Mouse (Mus musculus) midbrain, embryonic 13.5 days (tissue): Measurements from ENCODE around the gene Rtp4. TPM values are rescaled to one million over a fixed set of nuclear protein-coding genes. Genes with fewer than 3 reads are reported as not detected.
A peak's percentile ranks its signal among the peaks of the same experiment; 100 is the strongest.

Experiments
- ATAC-seq: fragments of 200-750 bp; cut with Nextera tagmentation; 2 replicates; pipeline ENCODE4 v1.8.0; 2017; ENCODE audit warnings: mild to moderate bottlenecking, moderate TSS enrichment, moderate library complexity
- H3K27ac ChIP-seq: fragments of 300-500 bp; sonication (generic); 2 replicates; pipeline ENCODE4 v1.5.1; 2015; ENCODE audit warnings: inconsistent platforms, mild to moderate bottlenecking, moderate library complexity
- H3K27me3 ChIP-seq: fragments of 300-500 bp; sonication (generic); 2 replicates; pipeline ENCODE4 v1.6.1; 2015; ENCODE audit warnings: mild to moderate bottlenecking, inconsistent platforms
- H3K36me3 ChIP-seq: fragments of 300-500 bp; sonication (generic); 2 replicates; pipeline ENCODE4 v1.6.1; 2015; ENCODE audit warnings: mild to moderate bottlenecking, inconsistent platforms
- H3K4me1 ChIP-seq: fragments of 300-500 bp; sonication (generic); replicated peaks from 2 replicates; pipeline ENCODE4 v1.6.1; 2015; ENCODE audit warnings: inconsistent platforms
- H3K4me2 ChIP-seq: fragments of 300-500 bp; sonication (generic); replicated peaks from 2 replicates; pipeline ENCODE4 v1.6.1; 2015; ENCODE audit warnings: moderate library complexity, mild to moderate bottlenecking, inconsistent platforms
- H3K4me3 ChIP-seq: fragments of 300-500 bp; sonication (generic); replicated peaks from 2 replicates; pipeline ENCODE4 v1.5.1; 2015; ENCODE audit warnings: mild to moderate bottlenecking, inconsistent platforms
- H3K9ac ChIP-seq: fragments of 300-500 bp; sonication (generic); replicated peaks from 2 replicates; pipeline ENCODE4 v1.6.1; 2015; ENCODE audit warnings: mild to moderate bottlenecking, inconsistent platforms
- H3K9me3 ChIP-seq: fragments of 300-500 bp; sonication (generic); 2 replicates; pipeline ENCODE4 v1.6.1; 2016; ENCODE audit warnings: mild to moderate bottlenecking, inconsistent platforms
- WGBS: fragments of 180-500 bp; shearing (Covaris S2); methylation state at CpG from one replicate; pipeline ENCODE4 v1.1.7; 2015; 5-methylcytosine and 5-hydroxymethylcytosine counted together
- polyA plus RNA-seq: library from polyadenylated mRNA; unstranded; fragments of >200 nt; fragmentation: Nextera tagmentation; extraction: Ambion mirVana; gene quantifications from 2 replicates; pipeline ENCODE4 v1.2.1, GENCODE M21; 2015

Gene Rtp4
- polyA plus RNA-seq, 1 experiment from 2014 or later: 3.4 TPM

GRCm38 (mm10) chr16:23550346-23550980, 30.4 kb downstream of the Rtp4 start:
- peak; percentile 76 for ATAC-seq
- 42% methylated on average over 8 of the region's 8 CpGs for WGBS
- H3K27ac ChIP-seq: no peak overlapping the region
- H3K27me3 ChIP-seq: no peaks in the 10 kb centered on the region
- H3K9me3 ChIP-seq: no peaks in the 10 kb centered on the region
- no peak overlapping the region for H3K4me2 ChIP-seq
- no peaks in the 10 kb centered on the region for H3K36me3 ChIP-seq
- H3K4me3 ChIP-seq: no peak overlapping the region
- H3K9ac ChIP-seq: no peak overlapping the region
- H3K4me1 ChIP-seq: 0 out of 2 replicates have a peak, but pooled peaks cover 3% of the 10 kb centered on the region

GRCm38 (mm10) chr16:23550981-23551582, 31.0 kb downstream of the Rtp4 start:
- no peaks in the 10 kb centered on the region for H3K36me3 ChIP-seq
- no peaks in the 10 kb centered on the region for H3K27me3 ChIP-seq
- no peak overlapping the region for H3K4me3 ChIP-seq
- H3K4me1 ChIP-seq: 0 out of 2 replicates have a peak, but pooled peaks cover 3% of the 10 kb centered on the region
- H3K27ac ChIP-seq: no peak overlapping the region
- no peak overlapping the region for H3K4me2 ChIP-seq
- 82% methylated on average over 18 of the region's 18 CpGs for WGBS
- no peaks in the 10 kb centered on the region for H3K9me3 ChIP-seq
- peak; percentile 59 for ATAC-seq
- no peak overlapping the region for H3K9ac ChIP-seq

DNA sequence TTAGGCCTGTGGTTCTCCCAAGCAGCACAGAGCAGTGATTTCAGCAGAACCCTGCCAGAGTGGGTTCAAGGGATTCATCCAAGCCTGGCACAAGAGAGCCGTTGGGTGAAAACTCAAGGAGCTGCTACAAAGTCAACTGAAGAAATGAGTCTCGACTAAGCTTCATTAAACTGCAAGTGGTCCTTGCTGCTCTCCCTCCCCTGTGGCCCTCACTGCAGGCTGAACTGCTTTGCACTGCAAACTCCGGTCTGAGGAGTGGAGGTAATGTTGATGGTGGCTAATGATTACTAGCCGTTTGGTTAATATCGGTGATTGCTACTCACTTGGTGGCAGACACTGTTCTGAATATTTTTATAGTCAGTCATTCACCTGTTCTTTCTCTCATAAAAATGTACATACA, 34.6 kb downstream of the Rtp4 start:
- H3K4me3 ChIP-seq: no peak overlapping the region
- no peak overlapping the region for H3K4me2 ChIP-seq
- no peak overlapping the region for H3K27ac ChIP-seq
- ATAC-seq: no peak
- H3K9me3 ChIP-seq: no peaks in the 10 kb centered on the region
- H3K36me3 ChIP-seq: no peaks in the 10 kb centered on the region
- H3K27me3 ChIP-seq: no peaks in the 10 kb centered on the region
- 0 out of 2 replicates have a peak, but pooled peaks cover 3% of the 10 kb centered on the region for H3K4me1 ChIP-seq
- H3K9ac ChIP-seq: no peak overlapping the region
- WGBS: 87% methylated on average over 5 of the region's 5 CpGs

- Histone ChIP-seq H3K4me2 (no peak overlapping the region), H3K9me3 (no peaks in the 10 kb centered on the region), H3K27ac (no peak overlapping the region), H3K27me3 (no peaks in the 10 kb centered on the region), H3K4me3 (no peak overlapping the region), H3K9ac (no peak overlapping the region), H3K36me3 (no peaks in the 10 kb centered on the region), H3K4me1 (no peaks in the 10 kb centered on the region)
- ATAC-seq: no peak
- 91% methylated on average over 5 of the region's 5 CpGs for WGBS
Observed at GRCm38 (mm10) chr16:23557195-23557594, 37.1 kb downstream of the Rtp4 start.

DNA sequence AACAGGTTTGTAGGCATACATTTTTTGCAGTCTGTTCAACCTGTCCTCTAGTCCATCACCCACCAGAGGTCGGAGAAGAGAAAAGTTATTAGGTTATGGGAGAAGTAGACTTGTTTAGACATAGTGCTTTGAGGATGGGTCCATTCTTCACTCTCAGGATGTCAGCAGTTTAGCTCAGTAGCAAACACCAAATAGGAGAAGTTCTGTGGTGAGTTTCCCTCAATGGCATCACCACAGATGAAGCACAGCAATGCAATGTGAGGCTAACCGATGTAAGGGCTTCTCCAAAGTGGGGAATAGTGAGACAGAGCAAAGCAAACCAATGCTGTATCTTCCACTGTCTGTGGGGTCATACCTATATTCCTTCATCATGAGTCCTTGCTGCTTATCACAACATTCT, 37.6 kb downstream of the Rtp4 start:
- no peak overlapping the region for H3K9ac ChIP-seq
- no peaks in the 10 kb centered on the region for H3K4me1 ChIP-seq
- no peaks in the 10 kb centered on the region for H3K27me3 ChIP-seq
- no peaks in the 10 kb centered on the region for H3K36me3 ChIP-seq
- H3K27ac ChIP-seq: no peak overlapping the region
- no peak for ATAC-seq
- H3K9me3 ChIP-seq: no peaks in the 10 kb centered on the region
- H3K4me3 ChIP-seq: no peak overlapping the region
- 91% methylated on average over 2 of the region's 2 CpGs for WGBS
- no peak overlapping the region for H3K4me2 ChIP-seq

GRCm38 (mm10) chr16:23568369-23568958, 48.4 kb downstream of the Rtp4 start:
- Histone ChIP-seq H3K27ac (no peak overlapping the region), H3K36me3 (no peaks in the 10 kb centered on the region), H3K4me1 (no peaks in the 10 kb centered on the region), H3K4me2 (no peak overlapping the region), H3K9me3 (no peaks in the 10 kb centered on the region), H3K27me3 (no peaks in the 10 kb centered on the region), H3K9ac (no peak overlapping the region), H3K4me3 (no peak overlapping the region)
- 81% methylated on average over 4 of the region's 4 CpGs for WGBS
- no peak for ATAC-seq

DNA sequence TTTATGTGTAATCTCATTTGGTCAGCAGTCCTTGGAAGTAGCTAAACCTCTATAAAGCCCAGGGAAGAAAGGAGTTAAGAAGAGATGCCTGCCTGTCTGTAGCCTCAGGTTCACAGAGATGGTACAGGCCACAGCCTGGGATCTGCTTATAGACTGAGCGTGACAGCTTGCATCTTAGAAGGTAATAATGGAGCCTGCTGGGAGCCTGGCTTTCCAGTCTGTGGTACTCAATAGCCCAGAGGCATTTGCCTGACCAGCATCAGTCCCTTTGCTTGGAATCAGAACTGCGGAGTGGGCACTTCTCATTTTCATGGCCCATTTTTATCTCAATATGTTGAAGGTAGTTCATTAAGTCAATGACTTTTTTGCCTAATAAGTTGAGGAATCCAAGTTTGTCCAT, 54.5 kb downstream of the Rtp4 start:
- no peak for ATAC-seq
- WGBS: 66% methylated on average over 2 of the region's 2 CpGs
- Histone ChIP-seq H3K27me3 (no peaks in the 10 kb centered on the region), H3K36me3 (no peaks in the 10 kb centered on the region), H3K4me1 (no peaks in the 10 kb centered on the region), H3K9me3 (no peaks in the 10 kb centered on the region), H3K9ac (no peak overlapping the region), H3K27ac (no peak overlapping the region), H3K4me2 (no peak overlapping the region), H3K4me3 (no peak overlapping the region)

DNA sequence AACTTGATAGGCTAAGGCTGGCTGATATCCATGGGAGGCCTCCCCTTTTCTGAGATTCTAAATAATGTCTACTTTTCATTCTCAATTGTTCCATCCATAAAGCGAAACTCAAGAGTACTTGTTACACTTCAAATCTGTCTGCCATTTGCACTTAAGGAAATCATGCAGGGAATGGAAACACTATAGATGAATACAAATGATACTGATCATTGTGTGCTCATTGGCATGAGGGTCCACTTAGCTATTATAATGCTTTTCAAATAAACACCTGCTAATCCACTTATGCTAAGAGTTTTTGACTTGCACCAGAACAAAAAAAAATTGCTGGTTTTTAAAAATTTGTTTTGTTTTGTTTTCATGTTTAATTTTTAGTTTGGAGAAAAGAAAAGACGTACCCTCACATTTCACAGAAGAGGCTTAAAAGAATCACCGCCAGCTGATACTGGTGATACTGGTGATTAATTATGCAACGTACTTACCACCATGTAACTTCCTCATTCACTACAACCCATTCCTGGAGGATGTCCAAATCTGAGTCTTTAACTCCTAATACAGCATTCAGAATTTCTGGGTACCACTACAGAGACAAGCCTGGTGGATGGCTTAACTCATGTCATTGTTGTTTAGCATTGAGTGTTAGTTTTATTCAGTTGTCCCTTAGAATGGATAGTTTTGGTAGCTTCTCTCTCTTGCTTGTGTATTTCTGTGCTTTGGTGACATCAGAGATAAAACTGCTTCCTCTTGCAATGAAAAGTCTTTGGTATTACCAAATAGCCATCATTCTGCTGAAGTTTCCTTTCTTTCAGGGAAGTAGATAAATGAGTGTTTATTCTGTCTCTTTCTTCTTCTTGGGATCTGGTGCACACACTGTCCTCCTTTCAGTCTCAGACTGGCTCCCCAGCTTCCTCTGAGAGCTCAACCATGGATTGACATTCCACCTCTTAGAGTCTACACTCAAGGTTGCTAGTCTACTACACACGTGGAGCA, 71.3 kb downstream of the Rtp4 start:
- Histone ChIP-seq H3K4me2 (no peak overlapping the region), H3K9ac (no peak overlapping the region), H3K27ac (no peak overlapping the region), H3K4me3 (no peak overlapping the region), H3K27me3 (no peaks in the 10 kb centered on the region), H3K4me1 (no peaks in the 10 kb centered on the region), H3K9me3 (peaks cover 5% of the 10 kb centered on the region), H3K36me3 (no peaks in the 10 kb centered on the region)
- ATAC-seq: no peak
- WGBS: 74% methylated on average over 5 of the region's 5 CpGs

- no peak overlapping the region for H3K9ac ChIP-seq
- ATAC-seq: no peak
- no peaks in the 10 kb centered on the region for H3K27me3 ChIP-seq
- H3K9me3 ChIP-seq: peaks cover 5% of the 10 kb centered on the region
- no peak overlapping the region for H3K4me3 ChIP-seq
- no peaks in the 10 kb centered on the region for H3K36me3 ChIP-seq
- no peaks in the 10 kb centered on the region for H3K4me1 ChIP-seq
- no peak overlapping the region for H3K27ac ChIP-seq
- H3K4me2 ChIP-seq: no peak overlapping the region
Observed at GRCm38 (mm10) chr16:23592501-23592900, 72.4 kb downstream of the Rtp4 start.

GRCm38 (mm10) chr16:23596696-23597095, 76.6 kb downstream of the Rtp4 start:
- no peak overlapping the region for H3K4me3 ChIP-seq
- no peaks in the 10 kb centered on the region for H3K36me3 ChIP-seq
- H3K4me2 ChIP-seq: no peak overlapping the region
- H3K27ac ChIP-seq: no peak overlapping the region
- peak; percentile 24; the same call in 1 of the 2 replicates for ATAC-seq
- H3K27me3 ChIP-seq: no peaks in the 10 kb centered on the region
- WGBS: 62% methylated on average over 3 of the region's 3 CpGs
- H3K9ac ChIP-seq: no peak overlapping the region
- no peaks in the 10 kb centered on the region for H3K9me3 ChIP-seq
- H3K4me1 ChIP-seq: no peaks in the 10 kb centered on the region

GRCm38 (mm10) chr16:23597968-23598367, 77.9 kb downstream of the Rtp4 start:
- H3K9ac ChIP-seq: no peak overlapping the region
- no peaks in the 10 kb centered on the region for H3K4me1 ChIP-seq
- H3K27ac ChIP-seq: no peak overlapping the region
- no peak overlapping the region for H3K4me2 ChIP-seq
- H3K36me3 ChIP-seq: no peaks in the 10 kb centered on the region
- H3K27me3 ChIP-seq: no peaks in the 10 kb centered on the region
- H3K4me3 ChIP-seq: no peak overlapping the region
- no peak for ATAC-seq
- no peaks in the 10 kb centered on the region for H3K9me3 ChIP-seq

DNA sequence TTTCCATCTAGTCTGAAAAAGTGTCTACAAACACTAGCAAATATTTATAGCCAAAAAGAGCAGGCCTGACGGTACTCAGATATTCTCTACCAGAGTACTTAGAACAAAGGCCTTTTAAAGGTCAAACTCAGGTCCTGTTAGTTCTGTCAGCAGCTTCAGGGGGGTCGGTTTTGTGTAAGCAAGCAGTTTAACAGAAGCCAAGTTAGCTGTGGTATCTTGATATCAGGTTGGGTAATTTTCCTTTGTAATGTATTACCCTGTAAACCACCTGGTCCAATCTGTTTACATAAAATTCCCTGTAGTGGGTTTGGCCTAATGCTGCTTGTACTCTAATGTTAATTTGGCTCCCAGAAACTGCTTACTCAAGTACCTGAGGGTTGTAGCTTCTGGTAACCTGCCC, 86.1 kb downstream of the Rtp4 start:
- Histone ChIP-seq H3K27me3 (no peaks in the 10 kb centered on the region), H3K36me3 (no peaks in the 10 kb centered on the region), H3K4me3 (no peak overlapping the region), H3K9ac (no peak overlapping the region), H3K4me2 (no peak overlapping the region), H3K4me1 (0 out of 2 replicates have a peak, but pooled peaks cover 4% of the 10 kb centered on the region), H3K9me3 (no peaks in the 10 kb centered on the region), H3K27ac (no peak overlapping the region)
- no peak for ATAC-seq
- WGBS: 90% methylated on average over 2 of the region's 2 CpGs
